11 mouse cellular contexts compared by ENCODE assay signal in the genomic region with DNA sequence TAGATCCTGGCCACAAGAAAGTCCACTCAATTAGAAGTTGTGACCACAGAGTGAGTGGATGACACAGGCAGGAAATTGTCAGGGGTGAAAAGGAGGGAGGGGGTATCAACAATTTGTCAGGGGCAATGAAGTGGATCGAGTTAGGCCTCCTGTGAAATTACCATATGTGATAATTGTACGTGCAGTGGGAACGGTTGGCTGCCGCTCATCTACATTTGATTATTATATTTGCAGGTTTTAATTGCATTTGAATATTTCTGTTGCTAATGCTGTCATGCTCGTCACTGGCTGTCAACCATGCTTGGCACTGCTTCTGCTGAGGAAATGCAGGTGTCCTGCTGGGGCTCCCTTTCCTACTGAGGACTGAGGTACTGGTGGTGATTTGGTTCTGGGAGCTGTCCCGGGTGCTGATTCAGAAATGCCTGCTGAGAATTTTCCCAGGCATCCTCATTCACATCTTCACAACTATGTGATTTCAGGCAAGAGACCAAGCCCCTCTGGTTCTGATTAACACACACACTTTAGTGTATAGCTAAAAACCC.
DNase-seq lines count a peak whose midpoint lies in the region; ATAC-seq and TF ChIP-seq lines count a peak whose summit lies in the region.
"Had no signal": no experiment of that assay in that cellular context is flagged by ENCODE, and none has a peak within 500 bp of the region (broad histone marks: within the 10 kb centered on the region; RNA-seq: fewer than 3 reads in every experiment).

No protein-coding gene starts in this region.

- no peak overlapping the region for H3K27ac ChIP-seq in lung, embryonic 14.5 days (ENCODE audit: low read depth)
- no peak overlapping the region for H3K27ac ChIP-seq in forebrain, embryonic 16.5 days (ENCODE audit: low read length)
- H3K27ac ChIP-seq: neural tube, embryonic 13.5 days had no signal

- peak; percentile 24 for DNase-seq in adrenal gland, postnatal 14 days
- no peak for DNase-seq in adrenal gland, postnatal 4 days (ENCODE audit: low spot score in 2 of 2)
- DNase-seq in lung, embryonic 14.5 days, result peak; percentile 65
- DNase-seq in lung, adult 2 months, result no peak
- DNase-seq in retina, embryonic 14.5 days (ENCODE audit: low spot score), result peak; percentile 48
- no peak for DNase-seq in spleen, adult 18-20 months
- no peak for DNase-seq in urinary bladder, postnatal 4 days (ENCODE audit: low spot score in 2 of 2)
- DNase-seq: cerebellum, adult 9-10 months; lung, postnatal 10 days had no signal

- H3K36me3 ChIP-seq in lung, embryonic 14.5 days (ENCODE audit: insufficient read depth), result no peaks in the 10 kb centered on the region
- H3K36me3 ChIP-seq in forebrain, embryonic 16.5 days (ENCODE audit: control insufficient read depth, insufficient read depth), result no peaks in the 10 kb centered on the region
- H3K36me3 ChIP-seq: neural tube, embryonic 13.5 days had no signal

- H3K4me3 ChIP-seq in lung, embryonic 14.5 days (ENCODE audit: low read depth, low read length), result no peak overlapping the region
- H3K4me3 ChIP-seq in lung, adult 2 months (replicated peaks; ENCODE audit: extremely low read depth, low read depth, low read length), result no peak overlapping the region
- H3K4me3 ChIP-seq in forebrain, embryonic 16.5 days (replicated peaks; ENCODE audit: low read length), result no peak overlapping the region
- H3K4me3 ChIP-seq: neural tube, embryonic 13.5 days had no signal

- H3K9ac ChIP-seq in lung, embryonic 14.5 days, result no peak overlapping the region
- H3K9ac ChIP-seq in forebrain, embryonic 16.5 days (replicated peaks; ENCODE audit: low read depth, low read length), result no peak overlapping the region
- H3K9ac ChIP-seq: neural tube, embryonic 13.5 days had no signal

- no peaks in the 10 kb centered on the region for H3K27me3 ChIP-seq in lung, embryonic 14.5 days (ENCODE audit: insufficient read depth, low read length)
- no peaks in the 10 kb centered on the region for H3K27me3 ChIP-seq in forebrain, embryonic 16.5 days (replicated peaks; ENCODE audit: control insufficient read depth, insufficient read depth, low read length)
- H3K27me3 ChIP-seq: neural tube, embryonic 13.5 days had no signal

- no peak overlapping the region for H3K4me2 ChIP-seq in lung, embryonic 14.5 days
- H3K4me2 ChIP-seq in forebrain, embryonic 16.5 days (ENCODE audit: low read length), result no peak overlapping the region
- H3K4me2 ChIP-seq: neural tube, embryonic 13.5 days had no signal

- no peak for ATAC-seq in lung, embryonic 14.5 days (ENCODE audit: insufficient read depth)
- ATAC-seq in forebrain, embryonic 16.5 days, result peak; percentile 65

- H3K9me3 ChIP-seq in lung, embryonic 14.5 days (ENCODE audit: low read depth, low read length), result no peaks in the 10 kb centered on the region
- no peaks in the 10 kb centered on the region; the same call in 1 of the 2 replicates for H3K9me3 ChIP-seq in forebrain, embryonic 16.5 days (ENCODE audit: control insufficient read depth, low read length)
- H3K9me3 ChIP-seq: neural tube, embryonic 13.5 days had no signal

- no peak for TF ChIP-seq CTCF in lung, embryonic 14.5 days (IDR thresholded peaks at IDR 0.05; ENCODE audit: low read depth)
- no peak for TF ChIP-seq CTCF in lung, adult 2 months (IDR thresholded peaks at IDR 0.05; ENCODE audit: insufficient read depth, low read length)

- TF ChIP-seq POLR2A in lung, adult 2 months (IDR thresholded peaks at IDR 0.05; ENCODE audit: borderline replicate concordance, extremely low read depth, low read depth, low read length), result no peak

- WGBS in lung, embryonic 14.5 days, result 63% methylated on average over 6 of the region's 6 CpGs
- 64% methylated on average over 6 of the region's 6 CpGs for WGBS in lung, adult 2 months
- 22% methylated on average over 6 of the region's 6 CpGs for WGBS in forebrain, embryonic 16.5 days

- no peaks in the 10 kb centered on the region for H3K4me1 ChIP-seq in lung, embryonic 14.5 days (ENCODE audit: insufficient read depth)
- no peaks in the 10 kb centered on the region for H3K4me1 ChIP-seq in lung, adult 2 months (ENCODE audit: control insufficient read depth, insufficient read depth, low read length)
- H3K4me1 ChIP-seq in forebrain, embryonic 16.5 days (replicated peaks; ENCODE audit: control insufficient read depth, insufficient read depth, low read length), result peaks cover 3% of the 10 kb centered on the region; the same call in 1 of the 2 replicates
- H3K4me1 ChIP-seq: neural tube, embryonic 13.5 days had no signal

Comparison
In these comparisons a context has a peak if more than half of its experiments do, and no peak if none do; other contexts are left out.
1. DNase-seq: peak in adrenal gland, postnatal 14 days (single experiment), lung, embryonic 14.5 days (single experiment) and retina, embryonic 14.5 days (single experiment); none in adrenal gland, postnatal 4 days (0 of 2), lung, adult 2 months (single experiment), spleen, adult 18-20 months (0 of 2) and urinary bladder, postnatal 4 days (0 of 2).